Mouse (Mus musculus) liver, embryonic 13.5 days (tissue): Measurements from ENCODE around the gene Lipc. TPM values are rescaled to one million over a fixed set of nuclear protein-coding genes. Genes with fewer than 3 reads are reported as not detected.
A peak's percentile ranks its signal among the peaks of the same experiment; 100 is the strongest.

Experiments used
- ATAC-seq: fragments of 200-750 bp; cut with Nextera tagmentation; 2 replicates; pipeline ENCODE4 v1.8.0; 2017; ENCODE audit warnings: low read depth, mild to moderate bottlenecking, moderate number of reproducible peaks, moderate library complexity
- DNase-seq: peaks from one replicate; pipeline ENCODE4 v3.0.0; 2022
- H3K27ac ChIP-seq: fragments of 300-500 bp; sonication (generic); 2 replicates; pipeline ENCODE4 v1.5.1; 2015; ENCODE audit warnings: moderate library complexity, mild to moderate bottlenecking, inconsistent platforms
- H3K27me3 ChIP-seq: fragments of 300-500 bp; sonication (generic); 2 replicates; pipeline ENCODE4 v1.6.1; 2015; ENCODE audit warnings: mild to moderate bottlenecking, inconsistent platforms
- H3K36me3 ChIP-seq: fragments of 300-500 bp; sonication (generic); 2 replicates; pipeline ENCODE4 v1.6.1; 2015; ENCODE audit warnings: mild to moderate bottlenecking, inconsistent platforms
- H3K4me1 ChIP-seq: fragments of 300-500 bp; sonication (generic); replicated peaks from 2 replicates; pipeline ENCODE4 v1.6.1; 2015; ENCODE audit warnings: inconsistent platforms
- H3K4me2 ChIP-seq: fragments of 300-500 bp; sonication (generic); 2 replicates; pipeline ENCODE4 v1.6.1; 2015; ENCODE audit warnings: inconsistent platforms, mild to moderate bottlenecking, moderate library complexity
- H3K4me3 ChIP-seq: fragments of 300-500 bp; sonication (generic); replicated peaks from 2 replicates; pipeline ENCODE4 v1.5.1; 2015; ENCODE audit warnings: mild to moderate bottlenecking, inconsistent platforms
- H3K9ac ChIP-seq: fragments of 300-500 bp; sonication (generic); 2 replicates; pipeline ENCODE4 v1.6.1; 2015; ENCODE audit warnings: mild to moderate bottlenecking, inconsistent platforms
- H3K9me3 ChIP-seq: fragments of 300-500 bp; sonication (generic); replicated peaks from 2 replicates; pipeline ENCODE4 v1.6.1; 2016; ENCODE audit warnings: inconsistent platforms
- WGBS: fragments of 180-500 bp; shearing (Covaris S2); methylation state at CpG from one replicate; pipeline ENCODE4 v1.1.7; 2015; ENCODE audit not compliant: insufficient replicate concordance; 5-methylcytosine and 5-hydroxymethylcytosine counted together
- microRNA-seq: library from miRNA; unstranded; fragments of <30 nt; microRNA quantifications from one replicate; pipeline ENCODE4, GENCODE M21; 2016
- polyA plus RNA-seq: library from polyadenylated mRNA; unstranded; fragments of >200 nt; fragmentation: Nextera tagmentation; extraction: Ambion mirVana; gene quantifications from 2 replicates; pipeline ENCODE4 v1.2.1, GENCODE M21; 2015

Gene Lipc
- polyA plus RNA-seq, 1 experiment from 2014 or later, result 19.7 TPM

DNA sequence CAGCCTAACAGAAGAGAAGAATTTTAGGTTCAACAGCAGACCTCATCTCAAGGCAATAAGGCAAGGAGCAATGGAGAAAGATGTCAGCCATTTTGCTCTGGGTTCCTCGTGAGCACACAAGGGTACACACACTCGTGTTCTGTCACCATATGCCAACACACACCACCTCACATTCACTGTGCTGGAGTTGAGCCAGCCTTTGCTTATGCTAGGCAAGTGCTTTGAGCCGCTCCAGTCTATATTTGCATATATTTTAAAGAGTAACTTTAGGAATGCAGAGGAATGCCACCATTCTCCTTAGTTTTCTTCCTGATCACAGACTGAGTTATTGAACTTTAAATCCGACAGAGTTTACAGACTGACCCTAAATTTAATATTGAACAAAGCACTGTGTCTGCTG is 161.4 kb downstream of the Lipc start:
- H3K27ac ChIP-seq, result no peak overlapping the region; the same call in 1 of the 2 replicates
- no peak overlapping the region for H3K9ac ChIP-seq
- H3K4me3 ChIP-seq, result no peak overlapping the region
- WGBS, result 76% methylated on average over 4 of the region's 4 CpGs
- no peak for DNase-seq
- H3K27me3 ChIP-seq, result no peaks in the 10 kb centered on the region
- no peak overlapping the region for H3K4me2 ChIP-seq
- 0 out of 2 replicates have a peak, but pooled peaks cover under 1% of the 10 kb centered on the region for H3K36me3 ChIP-seq
- H3K9me3 ChIP-seq, result no peaks in the 10 kb centered on the region
- no peak for ATAC-seq
- peaks cover 5% of the 10 kb centered on the region for H3K4me1 ChIP-seq

DNA sequence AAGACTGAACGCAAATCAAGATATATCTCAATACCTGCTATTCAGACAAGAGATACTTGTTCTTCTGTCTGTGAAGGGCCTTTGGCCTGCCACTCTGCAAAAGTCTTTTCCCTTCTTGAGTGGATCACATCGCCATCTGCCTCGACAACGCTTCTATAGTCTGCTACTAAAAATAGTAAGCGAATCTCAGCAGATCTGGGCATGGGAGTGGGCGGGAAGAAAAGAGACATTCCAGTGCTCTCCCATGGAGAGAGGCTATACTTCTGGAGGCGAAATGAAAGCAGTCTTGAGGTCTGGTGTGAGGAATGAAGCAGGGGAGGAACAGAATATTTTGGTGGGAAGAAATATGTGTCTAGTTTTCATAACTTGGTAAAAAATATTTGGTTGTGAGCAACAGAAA is 163.3 kb downstream of the Lipc start:
- Histone ChIP-seq H3K4me2 (no peak overlapping the region), H3K9ac (no peak overlapping the region), H3K4me1 (no peaks in the 10 kb centered on the region), H3K9me3 (no peaks in the 10 kb centered on the region), H3K27me3 (no peaks in the 10 kb centered on the region), H3K4me3 (no peak overlapping the region), H3K36me3 (peaks cover 15% of the 10 kb centered on the region), H3K27ac (no peak overlapping the region)
- WGBS, result 79% methylated on average over 7 of the region's 7 CpGs
- DNase-seq (no peak), ATAC-seq (no peak)

DNA sequence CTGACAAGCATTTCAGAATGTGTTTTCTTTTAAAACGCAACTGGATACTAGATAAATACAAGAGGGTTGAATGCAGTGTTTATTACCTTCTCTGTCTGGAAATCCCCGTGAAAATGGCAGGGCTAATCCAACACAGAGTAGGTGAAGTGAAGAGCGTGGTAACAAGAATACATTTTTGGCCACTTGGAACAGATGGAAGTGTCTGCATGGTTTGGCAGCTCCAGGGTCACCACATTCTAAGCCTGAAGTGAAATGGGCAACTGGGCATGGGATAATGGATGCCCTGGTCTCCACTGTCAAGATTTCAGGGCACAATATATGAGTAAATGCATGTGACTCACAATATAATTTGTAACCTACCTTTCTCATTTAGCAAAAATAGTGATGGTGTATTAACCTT is 169.8 kb downstream of the Lipc start:
- Histone ChIP-seq H3K36me3 (peaks cover 63% of the 10 kb centered on the region), H3K9me3 (no peaks in the 10 kb centered on the region), H3K27ac (no peak overlapping the region), H3K4me3 (no peak overlapping the region), H3K4me1 (peaks cover 3% of the 10 kb centered on the region), H3K9ac (no peak overlapping the region), H3K4me2 (no peak overlapping the region), H3K27me3 (no peaks in the 10 kb centered on the region)
- DNase-seq (no peak), ATAC-seq (no peak)
- WGBS, result 88% methylated on average over 3 of the region's 3 CpGs

DNA sequence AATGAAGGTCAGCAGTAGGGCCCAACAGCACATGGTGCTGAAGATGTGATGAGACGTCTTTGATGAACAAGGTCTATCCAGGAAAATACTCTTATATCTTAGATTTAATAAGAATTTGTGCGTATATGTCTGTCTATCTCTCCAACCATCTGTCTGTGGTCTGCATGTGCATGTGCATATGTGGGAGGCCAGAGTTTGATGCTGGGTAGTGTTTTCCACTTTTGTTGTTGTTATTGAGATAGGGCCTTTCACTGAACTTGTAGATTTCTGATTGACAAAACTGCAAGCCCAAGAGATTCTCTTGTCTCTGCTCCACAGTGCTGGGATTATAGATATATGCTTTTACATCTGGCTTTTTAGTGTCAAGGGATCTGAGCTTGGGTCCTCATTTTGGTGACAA is 176.5 kb downstream of the Lipc start:
- ATAC-seq, result peak; percentile 65; the same call in 1 of the 2 replicates
- 21% methylated on average over 2 of the region's 2 CpGs for WGBS

DNA sequence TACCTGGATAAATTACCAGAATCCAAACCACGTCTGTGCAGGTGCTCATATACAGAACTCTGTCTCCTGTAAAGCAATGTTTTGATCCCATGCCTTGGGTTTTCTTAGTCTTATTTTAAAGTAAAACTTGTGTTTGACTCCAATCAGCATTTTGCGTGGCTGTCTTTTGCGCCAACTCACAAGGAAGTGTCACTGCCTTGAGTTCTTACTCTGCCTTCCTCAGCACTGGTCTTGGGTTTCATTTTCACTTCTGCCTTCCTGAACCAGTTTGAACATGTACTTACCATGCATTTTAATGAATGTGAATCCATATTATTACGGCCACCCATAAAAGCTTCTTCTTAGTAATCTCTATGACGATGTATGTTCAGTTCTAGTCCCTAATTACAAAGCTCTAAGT is 191.1 kb downstream of the Lipc start:
- DNase-seq (no peak), ATAC-seq (no peak)
- no peaks in the 10 kb centered on the region for H3K9me3 ChIP-seq
- H3K9ac ChIP-seq, result no peak overlapping the region
- no peak overlapping the region for H3K4me2 ChIP-seq
- WGBS, result 85% methylated on average over 5 of the region's 5 CpGs
- no peaks in the 10 kb centered on the region for H3K27me3 ChIP-seq
- H3K27ac ChIP-seq, result peak overlapping the region; percentile 21; the same call in 1 of the 2 replicates
- H3K36me3 ChIP-seq, result peaks cover 94% of the 10 kb centered on the region
- H3K4me1 ChIP-seq, result peaks cover 4% of the 10 kb centered on the region; the same call in 1 of the 2 replicates
- H3K4me3 ChIP-seq, result no peak overlapping the region

More for the DNA sequence above, 176.5 kb downstream of the Lipc start:
- peaks cover 88% of the 10 kb centered on the region for H3K36me3 ChIP-seq
- no peak overlapping the region for H3K4me3 ChIP-seq
- no peak overlapping the region for H3K9ac ChIP-seq
- no peaks in the 10 kb centered on the region for H3K9me3 ChIP-seq
- H3K4me2 ChIP-seq, result no peak overlapping the region
- H3K4me1 ChIP-seq, result peaks cover 37% of the 10 kb centered on the region
- DNase-seq, result peak; percentile 23
- no peaks in the 10 kb centered on the region for H3K27me3 ChIP-seq
- H3K27ac ChIP-seq, result peak overlapping the region; percentile 5; the same call in 1 of the 2 replicates

DNA sequence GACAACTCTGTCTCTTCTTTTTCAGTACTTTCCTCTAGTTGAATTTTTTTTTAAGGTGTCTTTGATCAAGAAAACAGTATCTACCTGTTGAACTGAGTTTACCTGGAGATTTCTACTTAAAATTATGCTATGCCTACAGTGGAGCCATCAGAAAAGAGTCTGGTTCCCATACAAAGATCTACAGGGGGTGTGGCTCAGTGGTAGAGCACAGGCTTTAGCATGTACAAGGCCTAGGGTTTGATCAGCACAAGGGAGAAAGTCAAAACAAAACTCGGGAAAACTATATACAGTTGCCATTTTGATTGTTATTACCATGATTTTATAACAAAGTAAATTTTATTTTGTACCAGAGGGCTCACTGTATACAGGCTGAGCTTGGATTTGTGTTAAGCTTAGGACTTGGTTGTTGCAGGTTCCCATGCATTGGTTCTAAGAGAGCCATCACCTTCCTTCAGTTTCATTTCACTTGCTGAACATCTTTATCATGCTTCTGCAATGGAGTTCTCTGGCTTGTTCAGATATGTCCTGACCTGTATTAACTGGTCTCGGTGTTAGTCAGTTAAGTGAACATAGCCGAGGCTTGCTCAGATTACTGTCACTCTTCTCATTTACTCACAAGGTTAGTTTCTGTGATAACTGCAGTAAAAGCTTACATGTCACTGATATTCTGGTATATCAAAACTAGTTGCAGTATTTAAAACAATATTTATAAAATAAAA is 200.4 kb downstream of the Lipc start:
- Histone ChIP-seq H3K27me3 (no peaks in the 10 kb centered on the region), H3K9ac (no peak overlapping the region), H3K36me3 (peaks cover 71% of the 10 kb centered on the region), H3K4me1 (peaks cover 3% of the 10 kb centered on the region; the same call in 1 of the 2 replicates), H3K4me3 (no peak overlapping the region), H3K27ac (no peak overlapping the region), H3K4me2 (no peak overlapping the region), H3K9me3 (no peaks in the 10 kb centered on the region)
- 55% methylated on average over 3 of the region's 3 CpGs for WGBS
- ATAC-seq (peak; percentile 59), DNase-seq (no peak)

Small RNA genes lying within 50 kb of the gene (microRNA-seq; reads per million reads assigned to microRNA genes)
- gene Gm25149, result not detected

Other genes with a start within 250 kb of the Lipc start
- 8.3 and 9.3 TPM in 2 replicates for gene Aqp9, start 216.5 kb upstream of the Lipc start, polyA plus RNA-seq